In the genomic region with DNA sequence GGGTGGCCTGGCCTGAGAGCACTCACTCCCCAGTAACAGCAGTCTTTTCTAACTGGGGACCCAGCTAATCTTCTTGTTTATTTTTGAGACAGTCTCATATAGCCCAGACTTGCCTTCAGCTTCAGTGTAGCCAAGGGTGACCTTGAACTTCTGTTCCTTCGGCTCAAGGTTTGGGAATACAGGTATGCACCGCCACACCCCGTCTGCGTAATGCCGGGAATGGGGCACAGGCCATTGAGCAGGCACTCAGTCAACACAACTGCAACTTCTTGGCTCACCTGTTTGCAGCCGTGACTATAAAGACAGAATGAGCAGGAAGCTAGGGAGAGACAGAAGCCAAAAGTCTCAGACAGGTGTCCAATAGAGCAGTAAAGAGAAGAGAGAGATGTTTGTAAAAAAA, we compare ENCODE assay signal across 32 mouse cellular contexts. TPM values are rescaled to one million over a fixed set of nuclear protein-coding genes. Genes with fewer than 3 reads are reported as not detected.
DNase-seq lines count a peak whose midpoint lies in the region; ATAC-seq and TF ChIP-seq lines count a peak whose summit lies in the region.
"Had no signal": no experiment of that assay in that cellular context is flagged by ENCODE, and none has a peak within 500 bp of the region (broad histone marks: within the 10 kb centered on the region; RNA-seq: fewer than 3 reads in every experiment).

No protein-coding gene starts in this region.

- peaks cover 76% of the 10 kb centered on the region for H3K4me1 ChIP-seq in E14TG2a.4 (replicated peaks; ENCODE audit: low read depth, low read length)
- H3K4me1 ChIP-seq in intestine, embryonic 15.5 days (replicated peaks), result no peaks in the 10 kb centered on the region
- H3K4me1 ChIP-seq in midbrain, postnatal 0 days (ENCODE audit: insufficient read depth, low read length), result no peaks in the 10 kb centered on the region

- peaks cover 17% of the 10 kb centered on the region for H3K36me3 ChIP-seq in E14TG2a.4 (ENCODE audit: insufficient read depth, low read length)
- H3K36me3 ChIP-seq in intestine, embryonic 15.5 days, result no peaks in the 10 kb centered on the region; the same call in 1 of the 2 replicates
- H3K36me3 ChIP-seq in midbrain, postnatal 0 days (ENCODE audit: insufficient read depth, low read length), result no peaks in the 10 kb centered on the region

- H3K9ac ChIP-seq in intestine, embryonic 15.5 days, result no peak overlapping the region
- H3K9ac ChIP-seq in midbrain, postnatal 0 days (replicated peaks; ENCODE audit: low read length, poor library complexity, severe bottlenecking), result no peak overlapping the region
- H3K9ac ChIP-seq: forebrain, embryonic 13.5 days; hindbrain, embryonic 14.5 days; limb, embryonic 12.5 days; liver, postnatal 0 days had no signal

- H3K4me3 ChIP-seq in E14TG2a.4 (replicated peaks; ENCODE audit: low read length), result 0 out of 2 replicates have a peak overlapping the region, but pooled peaks have one; percentile 7
- H3K4me3 ChIP-seq in intestine, embryonic 15.5 days (replicated peaks), result no peak overlapping the region
- no peak overlapping the region for H3K4me3 ChIP-seq in midbrain, postnatal 0 days (ENCODE audit: low read depth, low read length)
- H3K4me3 ChIP-seq: forebrain, embryonic 13.5 days; gastrocnemius, adult 2 months; limb, embryonic 12.5 days had no signal

- 71% methylated on average over 6 of the region's 6 CpGs for WGBS in intestine, embryonic 15.5 days
- WGBS in large intestine, adult 2 months, result 24% methylated on average over 6 of the region's 6 CpGs
- WGBS in midbrain, postnatal 0 days, result 94% methylated on average over 6 of the region's 6 CpGs

- H3K27ac ChIP-seq in intestine, embryonic 15.5 days, result no peak overlapping the region
- H3K27ac ChIP-seq in midbrain, postnatal 0 days (ENCODE audit: low read depth, low read length), result no peak overlapping the region
- H3K27ac ChIP-seq: forebrain, embryonic 13.5 days; gastrocnemius, adult 2 months; hindbrain, embryonic 14.5 days; limb, embryonic 12.5 days had no signal

- DNase-seq in kidney, adult 11 months, result peak; percentile 64
- DNase-seq in kidney, postnatal 10 days, result no peak
- peak; percentile 44 for DNase-seq in large intestine, adult 2 months (ENCODE audit: low read depth, low spot score)
- no peak for DNase-seq in embryo, embryonic 11 days
- DNase-seq in midbrain, postnatal 0 days (ENCODE audit: low spot score), result no peak
- DNase-seq: adrenal gland, postnatal 10 days; cerebellum, adult 8-10 months; cerebellum, postnatal 36 days; gastrocnemius, adult 2 months; layer of hippocampus, postnatal 36 days; liver, postnatal 0 days; lung, postnatal 10 days; thymus, postnatal 25 days had no signal

- ATAC-seq in intestine, embryonic 15.5 days, result peak; percentile 53
- ATAC-seq in midbrain, postnatal 0 days (ENCODE audit: low FRiP score), result no peak
- ATAC-seq: forebrain, embryonic 13.5 days; inflammation-experienced regulatory T-cells, adult 6 months; liver, postnatal 0 days had no signal

- H3K4me2 ChIP-seq in intestine, embryonic 15.5 days (replicated peaks), result no peak overlapping the region
- no peak overlapping the region for H3K4me2 ChIP-seq in midbrain, postnatal 0 days (ENCODE audit: low read depth, low read length, poor library complexity, severe bottlenecking)
- H3K4me2 ChIP-seq: forebrain, embryonic 13.5 days; hindbrain, embryonic 14.5 days; limb, embryonic 12.5 days; liver, embryonic 11.5 days; midbrain, embryonic 11.5 days had no signal

- peaks cover 15% of the 10 kb centered on the region for H3K27me3 ChIP-seq in E14TG2a.4 (ENCODE audit: insufficient read depth, low read length)
- peaks cover 15% of the 10 kb centered on the region for H3K27me3 ChIP-seq in intestine, embryonic 15.5 days (replicated peaks)
- H3K27me3 ChIP-seq in midbrain, postnatal 0 days (ENCODE audit: insufficient read depth, low read length), result no peaks in the 10 kb centered on the region

- no peak for TF ChIP-seq CTCF in E14TG2a.4 (conservative IDR thresholded peaks at IDR 0.05; ENCODE audit: low read length)
- TF ChIP-seq CTCF in midbrain, postnatal 0 days (IDR thresholded peaks at IDR 0.05), result no peak

- H3K9me3 ChIP-seq in E14TG2a.4 (ENCODE audit: low read length), result no peaks in the 10 kb centered on the region
- H3K9me3 ChIP-seq in intestine, embryonic 15.5 days, result no peaks in the 10 kb centered on the region
- H3K9me3 ChIP-seq in midbrain, postnatal 0 days (ENCODE audit: low read length), result no peaks in the 10 kb centered on the region
- H3K9me3 ChIP-seq: forebrain, embryonic 13.5 days; G1E had no signal

RNA-seq across cellular contexts. Expression of a gene that starts 7.2 kb away (rescaled TPM):
- polyA plus RNA-seq in intestine, embryonic 15.5 days (2015; fragmentation: Nextera tagmentation; extraction: Ambion mirVana), result 0.43 and 1.3 TPM in 2 replicates
- 0.16 and 0.17 TPM in 2 replicates for polyA plus RNA-seq in large intestine, adult 2 months (2012; rRNA removed)
- total RNA-seq in midbrain, postnatal 0 days (2014; rRNA removed), result 0.60 and 1.7 TPM in 2 replicates
- 0.21 and 0.65 TPM in 2 replicates for polyA plus RNA-seq in midbrain, postnatal 0 days (2015; fragmentation: Nextera tagmentation; extraction: Ambion mirVana)
- total RNA-seq: G1E; gastrocnemius, adult 2 months; gastrocnemius, postnatal 4 days; heart, adult 8-10 months; heart, postnatal 25 days; megakaryocyte progenitor cell, adult 5-6 weeks; neutrophil, adult 5-6 weeks had no signal
- polyA plus RNA-seq: embryonic facial prominence, embryonic 14.5 days; forebrain, embryonic 13.5 days; G1E; heart, embryonic 14.5 days; inflammation-experienced regulatory T-cells, adult 6 months; limb, embryonic 12.5 days; midbrain, embryonic 11.5 days had no signal

RNA-seq across cellular contexts. Expression of a gene that starts 14.9 kb away (rescaled TPM):
- 0.33 and 0.95 TPM in 2 replicates for polyA plus RNA-seq in intestine, embryonic 15.5 days (2015; fragmentation: Nextera tagmentation; extraction: Ambion mirVana)
- polyA plus RNA-seq in large intestine, adult 2 months (2012; rRNA removed), result not detected in 2 replicates
- not detected in 2 replicates for total RNA-seq in midbrain, postnatal 0 days (2014; rRNA removed)
- polyA plus RNA-seq in midbrain, postnatal 0 days (2015; fragmentation: Nextera tagmentation; extraction: Ambion mirVana), result not detected in 2 replicates
- total RNA-seq: adrenal gland, postnatal 10 days; gastrocnemius, adult 2 months; gastrocnemius, postnatal 4 days; heart, adult 8-10 months; heart, postnatal 25 days; layer of hippocampus, postnatal 36 days; left cerebral cortex, postnatal 10 days; megakaryocyte progenitor cell, adult 5-6 weeks had no signal
- polyA plus RNA-seq: embryonic facial prominence, embryonic 14.5 days; frontal cortex, adult 2 months; G1E; heart, embryonic 14.5 days; hindbrain, embryonic 14.5 days; inflammation-experienced regulatory T-cells, adult 6 months; limb, embryonic 12.5 days; liver, postnatal 0 days; midbrain, embryonic 11.5 days; small intestine, adult 2 months had no signal

RNA-seq across cellular contexts. Expression of a gene that starts 43.0 kb away (rescaled TPM):
- polyA plus RNA-seq in intestine, embryonic 15.5 days (2015; fragmentation: Nextera tagmentation; extraction: Ambion mirVana), result 45.7 and 56.6 TPM in 2 replicates
- polyA plus RNA-seq in large intestine, adult 2 months (2012; rRNA removed), result 45.6 and 61.9 TPM in 2 replicates
- total RNA-seq in midbrain, postnatal 0 days (2014; rRNA removed), result 37.4 and 44.8 TPM in 2 replicates
- polyA plus RNA-seq in midbrain, postnatal 0 days (2015; fragmentation: Nextera tagmentation; extraction: Ambion mirVana), result 32.1 and 37.5 TPM in 2 replicates

RNA-seq across cellular contexts. Expression of a gene that starts 44.0 kb away (rescaled TPM):
- polyA plus RNA-seq in intestine, embryonic 15.5 days (2015; fragmentation: Nextera tagmentation; extraction: Ambion mirVana), result 30.5 and 40.5 TPM in 2 replicates
- polyA plus RNA-seq in large intestine, adult 2 months (2012; rRNA removed), result 30.7 and 39.8 TPM in 2 replicates
- 36.7 and 50.7 TPM in 2 replicates for total RNA-seq in midbrain, postnatal 0 days (2014; rRNA removed)
- 25.7 and 32.0 TPM in 2 replicates for polyA plus RNA-seq in midbrain, postnatal 0 days (2015; fragmentation: Nextera tagmentation; extraction: Ambion mirVana)

RNA-seq across cellular contexts. Expression of a gene that starts 58.2 kb away (rescaled TPM):
- polyA plus RNA-seq in intestine, embryonic 15.5 days (2015; fragmentation: Nextera tagmentation; extraction: Ambion mirVana), result 31.8 and 35.2 TPM in 2 replicates
- 258 and 558 TPM in 2 replicates for polyA plus RNA-seq in large intestine, adult 2 months (2012; rRNA removed)
- total RNA-seq in midbrain, postnatal 0 days (2014; rRNA removed), result 111 and 128 TPM in 2 replicates
- 48.5 and 50.2 TPM in 2 replicates for polyA plus RNA-seq in midbrain, postnatal 0 days (2015; fragmentation: Nextera tagmentation; extraction: Ambion mirVana)

Comparison
In these comparisons a context has a peak if more than half of its experiments do, and no peak if none do; other contexts are left out.
1. DNase-seq: peak in kidney, adult 11 months (single experiment) and large intestine, adult 2 months (single experiment); none in kidney, postnatal 10 days (single experiment), embryo, embryonic 11 days (single experiment) and midbrain, postnatal 0 days (single experiment).